ENCODE assay signal across 8 mouse cellular contexts in genomic region chr12:8916378-8916777, GRCm38 (mm10). TPM values are rescaled to one million over a fixed set of nuclear protein-coding genes. Genes with fewer than 3 reads are reported as not detected.
DNase-seq lines count a peak whose midpoint lies in the region; ATAC-seq and TF ChIP-seq lines count a peak whose summit lies in the region.

No protein-coding gene starts in this region.

- H3K4me3 ChIP-seq in forebrain, embryonic 10.5 days, result no peak overlapping the region
- H3K4me3 ChIP-seq in forebrain, embryonic 11.5 days (ENCODE audit: low read depth, low read length), result no peak overlapping the region
- H3K4me3 ChIP-seq in forebrain, embryonic 16.5 days (replicated peaks; ENCODE audit: low read length), result no peak overlapping the region
- no peak overlapping the region for H3K4me3 ChIP-seq in hindbrain, embryonic 13.5 days
- no peak overlapping the region for H3K4me3 ChIP-seq in testis, adult 2 months (ENCODE audit: control insufficient read depth, low read depth, low read length)

- H3K4me1 ChIP-seq in forebrain, embryonic 10.5 days, result peaks cover 48% of the 10 kb centered on the region
- peaks cover 6% of the 10 kb centered on the region; the same call in 1 of the 2 replicates for H3K4me1 ChIP-seq in forebrain, embryonic 11.5 days (replicated peaks; ENCODE audit: control insufficient read depth, insufficient read depth, low read length)
- peaks cover 19% of the 10 kb centered on the region for H3K4me1 ChIP-seq in forebrain, embryonic 16.5 days (replicated peaks; ENCODE audit: control insufficient read depth, insufficient read depth, low read length)
- peaks cover 29% of the 10 kb centered on the region for H3K4me1 ChIP-seq in hindbrain, embryonic 13.5 days (replicated peaks)
- H3K4me1 ChIP-seq in testis, adult 2 months (ENCODE audit: control insufficient read depth, insufficient read depth, low read length), result peaks cover 8% of the 10 kb centered on the region

- H3K36me3 ChIP-seq in forebrain, embryonic 10.5 days (replicated peaks), result no peaks in the 10 kb centered on the region
- H3K36me3 ChIP-seq in forebrain, embryonic 11.5 days (ENCODE audit: control insufficient read depth, insufficient read depth, low read length), result no peaks in the 10 kb centered on the region
- no peaks in the 10 kb centered on the region for H3K36me3 ChIP-seq in forebrain, embryonic 16.5 days (ENCODE audit: control insufficient read depth, insufficient read depth)
- H3K36me3 ChIP-seq in hindbrain, embryonic 13.5 days, result no peaks in the 10 kb centered on the region
- H3K36me3 ChIP-seq in testis, adult 2 months (ENCODE audit: control insufficient read depth, insufficient read depth, low read length), result no peaks in the 10 kb centered on the region

- no peak for TF ChIP-seq CTCF in testis, adult 2 months (IDR thresholded peaks at IDR 0.05; ENCODE audit: control insufficient read depth, insufficient read depth, insufficient replicate concordance, low read depth, low read length)

- H3K27me3 ChIP-seq in forebrain, embryonic 10.5 days (ENCODE audit: poor library complexity, severe bottlenecking), result no peaks in the 10 kb centered on the region
- no peaks in the 10 kb centered on the region for H3K27me3 ChIP-seq in forebrain, embryonic 11.5 days (ENCODE audit: control insufficient read depth, insufficient read depth, low read length)
- no peaks in the 10 kb centered on the region for H3K27me3 ChIP-seq in forebrain, embryonic 16.5 days (replicated peaks; ENCODE audit: control insufficient read depth, insufficient read depth, low read length)
- no peaks in the 10 kb centered on the region for H3K27me3 ChIP-seq in hindbrain, embryonic 13.5 days
- no peaks in the 10 kb centered on the region for H3K27me3 ChIP-seq in testis, adult 2 months (ENCODE audit: control insufficient read depth, insufficient read depth, low read length)

- DNase-seq in forebrain, embryonic 10.5 days (ENCODE audit: extremely low spot score, low spot score), result no peak
- no peak for DNase-seq in forebrain, embryonic 11.5 days (ENCODE audit: low spot score)
- DNase-seq in adrenal gland, postnatal 36 days, result peak; percentile 77 to 81
- DNase-seq in lung, postnatal 10 days, result peak; percentile 60
- DNase-seq in spleen, postnatal 10 days (ENCODE audit: low spot score in 2 of 2), result no peak

- H3K27ac ChIP-seq in forebrain, embryonic 10.5 days, result peak overlapping the region; percentile 66
- H3K27ac ChIP-seq in forebrain, embryonic 11.5 days (ENCODE audit: low read depth, low read length), result no peak overlapping the region
- H3K27ac ChIP-seq in forebrain, embryonic 16.5 days (ENCODE audit: low read length), result no peak overlapping the region; the same call in 1 of the 2 replicates
- H3K27ac ChIP-seq in hindbrain, embryonic 13.5 days, result peak overlapping the region; percentile 74
- peak overlapping the region; percentile 61 for H3K27ac ChIP-seq in testis, adult 2 months (ENCODE audit: control insufficient read depth, insufficient read depth, low read depth, low read length)

- no peak overlapping the region for H3K9ac ChIP-seq in forebrain, embryonic 11.5 days (ENCODE audit: low read length)
- no peak overlapping the region; the same call in 1 of the 2 replicates for H3K9ac ChIP-seq in forebrain, embryonic 16.5 days (replicated peaks; ENCODE audit: low read depth, low read length)
- H3K9ac ChIP-seq in hindbrain, embryonic 13.5 days, result 0 out of 2 replicates have a peak overlapping the region, but pooled peaks have one; percentile 43

- H3K4me2 ChIP-seq in forebrain, embryonic 11.5 days (ENCODE audit: low read depth, low read length, severe bottlenecking), result no peak overlapping the region
- no peak overlapping the region for H3K4me2 ChIP-seq in forebrain, embryonic 16.5 days (ENCODE audit: low read length)
- peak overlapping the region; percentile 8; the same call in 1 of the 2 replicates for H3K4me2 ChIP-seq in hindbrain, embryonic 13.5 days

- WGBS in forebrain, embryonic 10.5 days, result 51% methylated on average over 5 of the region's 5 CpGs
- WGBS in forebrain, embryonic 11.5 days, result 48% methylated on average over 5 of the region's 5 CpGs
- 32% methylated on average over 5 of the region's 5 CpGs for WGBS in forebrain, embryonic 16.5 days
- 33% methylated on average over 5 of the region's 5 CpGs for WGBS in hindbrain, embryonic 13.5 days

- ATAC-seq in forebrain, embryonic 11.5 days (replicated peaks; ENCODE audit: low FRiP score), result no peak
- ATAC-seq in forebrain, embryonic 16.5 days, result 0 out of 2 replicates have a peak, but pooled peaks have one; percentile 22
- ATAC-seq in hindbrain, embryonic 13.5 days (ENCODE audit: low FRiP score), result peak; percentile 58

- 0 out of 2 replicates have a peak, but pooled peaks have one; percentile 35 for TF ChIP-seq POLR2A in testis, adult 2 months (IDR thresholded peaks at IDR 0.05; ENCODE audit: control insufficient read depth, low read depth, low read length)

- no peaks in the 10 kb centered on the region for H3K9me3 ChIP-seq in forebrain, embryonic 10.5 days
- H3K9me3 ChIP-seq in forebrain, embryonic 11.5 days (ENCODE audit: control insufficient read depth, low read length), result no peaks in the 10 kb centered on the region
- H3K9me3 ChIP-seq in forebrain, embryonic 16.5 days (ENCODE audit: control insufficient read depth, low read length), result no peaks in the 10 kb centered on the region
- H3K9me3 ChIP-seq in hindbrain, embryonic 13.5 days, result no peaks in the 10 kb centered on the region

RNA-seq across cellular contexts. Expression of gene Laptm4a, which starts 5.1 kb away (rescaled TPM):
- polyA plus RNA-seq in forebrain, embryonic 10.5 days (2016; fragmentation: Nextera tagmentation; extraction: Ambion mirVana), result 178 and 181 TPM in 2 replicates
- polyA plus RNA-seq in forebrain, embryonic 11.5 days (2014; fragmentation: Nextera tagmentation; extraction: Ambion mirVana), result 196 and 197 TPM in 2 replicates
- total RNA-seq in adrenal gland, postnatal 36 days (2021), result 100 to 1,000 TPM; 580 to 600 TPM
- polyA plus RNA-seq in forebrain, embryonic 16.5 days (2015; fragmentation: Nextera tagmentation; extraction: Ambion mirVana), result 280 and 300 TPM in 2 replicates
- polyA plus RNA-seq in hindbrain, embryonic 13.5 days (2015; fragmentation: Nextera tagmentation; extraction: Ambion mirVana), result 229 and 244 TPM in 2 replicates
- polyA plus RNA-seq in testis, adult 2 months (2012; rRNA removed), result 315 and 383 TPM in 2 replicates

RNA-seq across cellular contexts. Expression of gene Matn3, which starts 31.4 kb away (rescaled TPM):
- polyA plus RNA-seq in forebrain, embryonic 10.5 days (2016; fragmentation: Nextera tagmentation; extraction: Ambion mirVana), result 5.9 and 7.0 TPM in 2 replicates
- 1.8 and 2.0 TPM in 2 replicates for polyA plus RNA-seq in forebrain, embryonic 11.5 days (2014; fragmentation: Nextera tagmentation; extraction: Ambion mirVana)
- total RNA-seq in adrenal gland, postnatal 36 days (2021), result not detected
- 0.15 and 1.1 TPM in 2 replicates for polyA plus RNA-seq in forebrain, embryonic 16.5 days (2015; fragmentation: Nextera tagmentation; extraction: Ambion mirVana)
- polyA plus RNA-seq in hindbrain, embryonic 13.5 days (2015; fragmentation: Nextera tagmentation; extraction: Ambion mirVana), result 0.22 and 0.71 TPM in 2 replicates
- polyA plus RNA-seq in testis, adult 2 months (2012; rRNA removed), result 0.07 and 0.18 TPM in 2 replicates

RNA-seq across cellular contexts. Expression of gene Wdr35, which starts 57.3 kb away (rescaled TPM):
- polyA plus RNA-seq in forebrain, embryonic 10.5 days (2016; fragmentation: Nextera tagmentation; extraction: Ambion mirVana), result 28.1 and 28.3 TPM in 2 replicates
- polyA plus RNA-seq in forebrain, embryonic 11.5 days (2014; fragmentation: Nextera tagmentation; extraction: Ambion mirVana), result 26.3 and 28.0 TPM in 2 replicates
- 10 to 100 TPM; 15.4 to 16.5 TPM for total RNA-seq in adrenal gland, postnatal 36 days (2021)
- polyA plus RNA-seq in forebrain, embryonic 16.5 days (2015; fragmentation: Nextera tagmentation; extraction: Ambion mirVana), result 25.5 and 28.6 TPM in 2 replicates
- polyA plus RNA-seq in hindbrain, embryonic 13.5 days (2015; fragmentation: Nextera tagmentation; extraction: Ambion mirVana), result 19.4 and 20.5 TPM in 2 replicates
- polyA plus RNA-seq in testis, adult 2 months (2012; rRNA removed), result 30.4 and 37.6 TPM in 2 replicates

Comparison
In these comparisons a context has a peak if more than half of its experiments do, and no peak if none do; other contexts are left out.
1. H3K27ac ChIP-seq: peak in forebrain, embryonic 10.5 days (single experiment), hindbrain, embryonic 13.5 days (single experiment) and testis, adult 2 months (single experiment); none in forebrain, embryonic 11.5 days (single experiment) and forebrain, embryonic 16.5 days (single experiment).
2. DNase-seq: peak in adrenal gland, postnatal 36 days (2 of 2) and lung, postnatal 10 days (single experiment); none in forebrain, embryonic 10.5 days (single experiment), forebrain, embryonic 11.5 days (single experiment) and spleen, postnatal 10 days (0 of 2).